Mouse (Mus musculus) T-helper 17 cell (primary cell): ENCODE measurements around the gene Mrgpra2b.
"Not testable (repeated sequence)": the region's sequence is repeated elsewhere in the genome, so short reads cannot be mapped to it uniquely, and the experiment has no call there.

Experiments used
- in situ Hi-C, 2 experiments: fragments of 300-600 bp; cut with MboI, MseI; formaldehyde crosslinking; loops; 1 replicate in 1 of 2; 2 replicates in 1 of 2; pipeline ENCODE4 v1.15.1; 2025; ENCODE audit warnings: high pct_unique_total_duplicates in 2 of 2

Gene Mrgpra2b

DNA sequence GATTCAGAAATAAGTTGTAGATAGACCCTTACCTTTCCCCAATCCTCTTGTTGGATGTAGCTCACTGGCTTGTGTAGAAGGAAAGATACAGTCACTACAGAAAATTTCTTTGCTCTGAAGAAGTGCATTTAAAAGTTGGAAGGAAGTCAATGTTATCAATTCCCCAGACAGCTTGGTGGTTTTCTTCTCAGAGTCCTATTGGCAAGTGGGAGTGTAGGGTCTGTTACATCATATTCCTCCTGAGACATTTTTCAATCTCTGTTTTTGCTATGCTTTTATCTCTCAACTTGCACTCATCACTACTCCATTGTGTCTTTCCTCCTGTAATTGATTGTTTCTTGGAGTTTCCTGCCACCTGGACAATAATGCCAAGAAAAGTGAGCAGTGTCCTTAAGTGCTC is at the start of gene Mrgpra2b:
Gene Mrgpra2b (minus strand): TSS at position 101 of the 400 bp plus-strand sequence.
- in situ Hi-C loops, result no loop called here

GRCm38 (mm10) chr7:47516379-47516778 is 12.3 kb downstream of the Mrgpra2b start:
- in situ Hi-C loops, result no loop called here

DNA sequence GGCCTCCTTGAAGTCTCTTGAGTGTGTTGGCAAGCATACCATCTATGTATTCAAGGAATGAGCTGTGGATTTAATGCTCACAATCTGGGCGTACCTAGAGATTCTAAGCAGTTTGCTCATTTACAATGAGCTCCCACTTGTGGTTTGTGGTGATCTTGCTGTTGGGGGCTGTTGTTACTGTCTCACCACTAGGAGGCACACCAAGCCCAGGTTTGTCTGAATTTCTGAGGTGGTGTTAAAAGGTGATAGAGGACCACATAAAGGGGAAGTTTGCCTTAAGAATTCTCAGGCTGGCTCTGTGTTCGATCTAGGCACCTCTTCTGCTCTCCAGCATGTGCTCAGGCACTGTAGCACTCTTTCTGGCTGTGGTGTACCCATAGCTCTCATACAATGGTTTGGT is 13.6 kb downstream of the Mrgpra2b start:
- in situ Hi-C loops, result no loop called here

- in situ Hi-C loops, result no loop called here
Observed at GRCm38 (mm10) chr7:47502953-47503352, 25.7 kb downstream of the Mrgpra2b start.

DNA sequence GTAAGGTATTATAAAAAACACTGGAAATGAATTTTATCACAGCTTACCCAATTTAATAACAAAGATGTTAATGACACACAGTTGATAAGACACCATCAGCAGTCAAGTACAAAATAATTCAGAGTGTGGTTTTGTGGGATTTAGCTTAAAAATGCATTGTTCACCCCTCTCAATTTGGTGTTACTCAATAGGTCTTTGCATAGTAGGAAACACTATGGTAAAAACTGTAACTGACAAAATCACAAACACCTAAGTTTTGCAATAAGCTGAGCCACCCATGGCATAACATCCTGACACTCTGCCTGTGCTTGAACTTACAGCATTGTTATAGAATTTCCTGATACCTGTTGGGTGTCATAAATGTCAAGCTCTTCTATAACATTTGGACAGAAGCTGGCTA is 37.4 kb downstream of the Mrgpra2b start:
- in situ Hi-C loops, result loop anchor here (5.0 kb wide), 1 partner anchor 39 kb away; the partner anchor contains the start of gene Mrgpra2a (in 2 of the 2)

DNA sequence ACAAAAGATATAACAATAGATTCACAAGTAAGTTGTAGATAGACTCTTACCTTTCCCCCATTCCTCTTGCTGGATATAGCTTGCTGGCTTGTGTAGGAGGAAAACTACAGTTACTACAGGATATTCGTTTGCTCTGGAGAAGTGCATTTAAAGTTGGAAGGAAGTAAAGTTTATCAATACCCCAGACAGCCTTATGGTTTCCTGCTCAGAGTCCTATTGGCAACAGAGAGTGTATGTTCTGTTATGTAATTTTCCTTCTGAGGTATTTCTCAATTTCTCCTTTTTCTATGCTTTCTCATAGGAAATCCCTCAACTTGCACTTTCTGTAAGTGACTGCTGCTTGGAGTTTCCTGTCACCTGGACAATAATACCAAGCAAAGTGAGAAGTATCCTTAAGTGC is 39.2 kb downstream of the Mrgpra2b start:
- in situ Hi-C loops, result not testable (repeated sequence)

- in situ Hi-C loops, result not testable (repeated sequence)
Observed at GRCm38 (mm10) chr7:47483181-47483580, 45.5 kb downstream of the Mrgpra2b start.

DNA sequence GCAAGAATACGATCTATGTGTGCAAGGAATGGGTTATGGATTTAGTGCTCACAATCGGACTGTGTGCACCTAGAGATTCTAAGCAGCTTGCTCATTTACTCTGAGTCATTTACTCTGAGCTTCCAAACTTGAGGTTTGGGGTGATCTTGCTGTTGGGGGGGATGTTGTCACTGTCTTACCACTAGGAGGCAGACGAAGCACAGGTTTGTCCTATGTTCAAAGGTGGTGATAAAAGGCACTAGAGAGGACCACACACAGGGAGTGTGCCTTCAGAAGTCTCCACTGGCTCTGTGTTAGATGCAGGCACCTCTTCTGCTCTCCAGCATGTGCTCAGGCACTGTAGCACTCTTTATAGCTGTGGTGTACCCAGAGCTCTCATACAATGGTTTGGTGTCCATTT is 54.8 kb downstream of the Mrgpra2b start:
- in situ Hi-C loops, result not testable (repeated sequence)

GRCm38 (mm10) chr7:47465278-47465981 is 63.2 kb downstream of the Mrgpra2b start:
- in situ Hi-C loops, result not testable (repeated sequence)

DNA sequence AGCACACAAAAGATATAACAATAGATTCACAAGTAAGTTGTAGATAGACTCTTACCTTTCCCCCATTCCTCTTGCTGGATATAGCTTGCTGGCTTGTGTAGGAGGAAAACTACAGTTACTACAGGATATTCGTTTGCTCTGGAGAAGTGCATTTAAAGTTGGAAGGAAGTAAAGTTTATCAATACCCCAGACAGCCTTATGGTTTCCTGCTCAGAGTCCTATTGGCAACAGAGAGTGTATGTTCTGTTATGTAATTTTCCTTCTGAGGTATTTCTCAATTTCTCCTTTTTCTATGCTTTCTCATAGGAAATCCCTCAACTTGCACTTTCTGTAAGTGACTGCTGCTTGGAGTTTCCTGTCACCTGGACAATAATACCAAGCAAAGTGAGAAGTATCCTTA is 76.6 kb downstream of the Mrgpra2b start, which contains the start of gene Mrgpra2a:
Gene Mrgpra2a (minus strand): TSS at position 125 of the 400 bp plus-strand sequence.
- in situ Hi-C loops, result loop anchor here (5.0 kb wide), 1 partner anchor 40 kb away; no protein-coding TSS in a partner anchor

DNA sequence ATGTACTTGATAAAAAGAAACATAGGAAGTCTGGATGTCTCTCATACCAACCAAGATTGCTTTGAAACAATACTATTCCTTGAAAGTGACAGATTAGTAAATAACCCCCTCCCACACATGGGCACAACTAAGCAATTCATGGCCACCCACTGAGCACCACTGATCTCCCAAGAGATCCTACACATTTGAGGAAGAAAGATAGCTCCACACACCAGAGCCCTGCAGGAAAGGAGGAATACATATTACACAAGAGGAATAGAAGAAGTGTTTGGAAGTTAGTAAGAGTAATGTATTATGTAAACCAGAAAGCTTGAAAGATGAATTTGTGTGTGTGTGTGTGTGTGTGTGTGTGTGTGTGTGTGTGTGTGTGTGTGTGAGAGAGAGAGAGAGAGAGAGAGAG is 82.9 kb downstream of the Mrgpra2b start:
- in situ Hi-C loops, result not testable (repeated sequence)

- in situ Hi-C loops, result loop anchor here (5.0 kb wide), 1 partner anchor 41 kb away; no protein-coding TSS in a partner anchor
Observed at GRCm38 (mm10) chr7:47436463-47436862, 92.2 kb downstream of the Mrgpra2b start.

DNA sequence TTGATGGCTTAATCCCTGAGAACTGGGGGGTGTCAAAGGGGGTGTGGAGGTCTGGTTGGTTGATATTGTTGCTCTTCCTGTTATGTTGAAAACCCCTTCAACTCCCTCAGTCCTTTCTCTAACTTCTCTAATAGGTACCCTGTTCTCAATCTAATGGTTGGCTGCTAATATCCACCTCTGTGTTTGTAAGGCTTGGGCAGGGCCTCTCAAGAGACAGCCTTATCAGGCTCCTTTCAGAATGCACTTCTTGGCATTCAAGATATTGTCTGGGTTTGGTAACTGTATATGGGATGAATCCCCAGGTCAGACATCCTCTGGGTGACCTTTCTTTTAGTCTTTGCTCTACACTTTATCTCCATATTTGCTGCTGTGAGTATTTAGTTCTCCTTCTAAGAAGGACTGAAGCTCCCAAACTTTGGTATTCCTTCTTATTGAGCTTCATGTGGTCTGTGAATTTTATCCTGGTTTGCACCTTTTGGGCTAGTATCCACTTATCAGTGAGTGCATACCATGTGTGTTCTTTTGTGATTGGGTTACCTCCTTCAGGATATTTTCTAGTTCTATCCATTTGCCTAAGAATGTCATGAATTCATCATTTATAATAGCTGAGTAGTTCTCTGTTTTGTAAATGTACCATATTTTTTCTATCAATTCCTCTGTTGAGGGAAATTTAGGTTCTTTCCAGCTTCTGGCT is 100.7 kb downstream of the Mrgpra2b start:
- in situ Hi-C loops, result not testable (repeated sequence)
